Mouse (Mus musculus): Measurements from ENCODE around the gene Gm10491. TPM values are rescaled to one million over a fixed set of nuclear protein-coding genes. Genes with fewer than 3 reads are reported as not detected.

Gene Gm10491
- polyA plus RNA-seq (2015; fragmentation: Nextera tagmentation; extraction: Ambion mirVana): not detected in 2 replicates

GRCm38 (mm10) chrX:7907735-7908134 is at the start of gene Gm10491:
Gene Gm10491, minus strand, starts transcription at chrX:7907835.

GRCm38 (mm10) chrX:7947108-7947899 is 39.7 kb upstream of the Gm10491 start, which contains the start of gene Hdac6:
Gene Hdac6, minus strand, starts transcription at chrX:7947889.

GRCm38 (mm10) chrX:7928270-7928790 is 20.7 kb upstream of the Gm10491 start, which contains the start of gene Eras:
Gene Eras, minus strand, starts transcription at chrX:7928607.

GRCm38 (mm10) chrX:7919601-7920383 is 12.2 kb upstream of the Gm10491 start, which contains the start of gene Pcsk1n:
Gene Pcsk1n, plus strand, starts transcription at chrX:7919822.

GRCm38 (mm10) chrX:7909242-7909641 is 1.6 kb upstream of the Gm10491 start, which contains the start of gene Gm10490:
Gene Gm10490, plus strand, starts transcription at chrX:7909542.

GRCm38 (mm10) chrX:7898880-7899874 is 8.5 kb downstream of the Gm10491 start, which contains the start of the genes Pqbp1 and Timm17b:
Gene Pqbp1, minus strand, starts transcription at chrX:7899269.
Gene Timm17b, plus strand, starts transcription at chrX:7899357.

GRCm38 (mm10) chrX:7883841-7884567 is 23.6 kb downstream of the Gm10491 start, which contains the start of gene Slc35a2:
Gene Slc35a2, plus strand, starts transcription at chrX:7884028.

GRCm38 (mm10) chrX:7878007-7878419 is 29.6 kb downstream of the Gm10491 start, which contains the start of gene Pim2:
Gene Pim2, plus strand, starts transcription at chrX:7878262.

Other genes with a start within 250 kb of the Gm10491 start
- 104 and 112 TPM in 2 replicates for gene Plp2, start 236.4 kb downstream of the Gm10491 start, polyA plus RNA-seq (2015; fragmentation: Nextera tagmentation; extraction: Ambion mirVana)
- 0.30 and 0.63 TPM in 2 replicates for gene Magix, start 226.6 kb downstream of the Gm10491 start, polyA plus RNA-seq (2015; fragmentation: Nextera tagmentation; extraction: Ambion mirVana)
- gene Gpkow, start 210.7 kb downstream of the Gm10491 start, polyA plus RNA-seq (2015; fragmentation: Nextera tagmentation; extraction: Ambion mirVana): 21.6 and 34.4 TPM in 2 replicates
- gene Wdr45, start 193.5 kb downstream of the Gm10491 start, polyA plus RNA-seq (2015; fragmentation: Nextera tagmentation; extraction: Ambion mirVana): 63.2 and 88.4 TPM in 2 replicates
- gene Gm45208, start 185.6 kb downstream of the Gm10491 start, polyA plus RNA-seq (2015; fragmentation: Nextera tagmentation; extraction: Ambion mirVana): 0.29 and 0.43 TPM in 2 replicates
- 25.9 and 43.7 TPM in 2 replicates for gene Praf2, start 179.4 kb downstream of the Gm10491 start, polyA plus RNA-seq (2015; fragmentation: Nextera tagmentation; extraction: Ambion mirVana)
- gene Ccdc120, start 156.9 kb downstream of the Gm10491 start, polyA plus RNA-seq (2015; fragmentation: Nextera tagmentation; extraction: Ambion mirVana): 6.9 and 7.3 TPM in 2 replicates
- gene Tfe3, start 145.3 kb downstream of the Gm10491 start, polyA plus RNA-seq (2015; fragmentation: Nextera tagmentation; extraction: Ambion mirVana): 20.3 and 26.3 TPM in 2 replicates
- 26.0 and 30.5 TPM in 2 replicates for gene Gripap1, start 118.1 kb downstream of the Gm10491 start, polyA plus RNA-seq (2015; fragmentation: Nextera tagmentation; extraction: Ambion mirVana)
- 1.8 and 2.8 TPM in 2 replicates for gene Kcnd1, start 85.5 kb downstream of the Gm10491 start, polyA plus RNA-seq (2015; fragmentation: Nextera tagmentation; extraction: Ambion mirVana)
- 37.5 and 39.6 TPM in 2 replicates for gene Otud5, start 66.5 kb downstream of the Gm10491 start, polyA plus RNA-seq (2015; fragmentation: Nextera tagmentation; extraction: Ambion mirVana)
- 5.9 and 7.2 TPM in 2 replicates for gene Pim2, start 29.6 kb downstream of the Gm10491 start, polyA plus RNA-seq (2015; fragmentation: Nextera tagmentation; extraction: Ambion mirVana)
- 20.8 and 30.2 TPM in 2 replicates for gene Slc35a2, start 23.8 kb downstream of the Gm10491 start, polyA plus RNA-seq (2015; fragmentation: Nextera tagmentation; extraction: Ambion mirVana)
- gene Pqbp1, start 8.6 kb downstream of the Gm10491 start, polyA plus RNA-seq (2015; fragmentation: Nextera tagmentation; extraction: Ambion mirVana): 117 and 159 TPM in 2 replicates
- gene Timm17b, start 8.5 kb downstream of the Gm10491 start, polyA plus RNA-seq (2015; fragmentation: Nextera tagmentation; extraction: Ambion mirVana): 156 and 183 TPM in 2 replicates
- not detected in 2 replicates for gene Gm10490, start 1.7 kb upstream of the Gm10491 start, polyA plus RNA-seq (2015; fragmentation: Nextera tagmentation; extraction: Ambion mirVana)
- 100 and 170 TPM in 2 replicates for gene Pcsk1n, start 12.0 kb upstream of the Gm10491 start, polyA plus RNA-seq (2015; fragmentation: Nextera tagmentation; extraction: Ambion mirVana)
- not detected in 2 replicates for gene Eras, start 20.8 kb upstream of the Gm10491 start, polyA plus RNA-seq (2015; fragmentation: Nextera tagmentation; extraction: Ambion mirVana)
- gene Hdac6, start 40.1 kb upstream of the Gm10491 start, polyA plus RNA-seq (2015; fragmentation: Nextera tagmentation; extraction: Ambion mirVana): 10.8 and 15.4 TPM in 2 replicates
- gene Gata1, start 70.2 kb upstream of the Gm10491 start, polyA plus RNA-seq (2015; fragmentation: Nextera tagmentation; extraction: Ambion mirVana): 2.4 and 5.5 TPM in 2 replicates
- gene Glod5, start 110.7 kb upstream of the Gm10491 start, polyA plus RNA-seq (2015; fragmentation: Nextera tagmentation; extraction: Ambion mirVana): 0.21 TPM in 1 of 2 replicates, not detected in the other
- 14.9 and 17.8 TPM in 2 replicates for gene Suv39h1, start 166.9 kb upstream of the Gm10491 start, polyA plus RNA-seq (2015; fragmentation: Nextera tagmentation; extraction: Ambion mirVana)
- gene Was, start 182.7 kb upstream of the Gm10491 start, polyA plus RNA-seq (2015; fragmentation: Nextera tagmentation; extraction: Ambion mirVana): 0.55 and 0.75 TPM in 2 replicates
- gene Wdr13, start 225.1 kb upstream of the Gm10491 start, polyA plus RNA-seq (2015; fragmentation: Nextera tagmentation; extraction: Ambion mirVana): 16.7 and 20.3 TPM in 2 replicates
- 544 and 678 TPM in 2 replicates for gene Rbm3, start 238.0 kb upstream of the Gm10491 start, polyA plus RNA-seq (2015; fragmentation: Nextera tagmentation; extraction: Ambion mirVana)